Mouse (Mus musculus) fibroblast of lung, adult 2 months (primary cell): ENCODE measurements around the gene AI854703.
"Not testable (repeated sequence)": the region's sequence is repeated elsewhere in the genome, so short reads cannot be mapped to it uniquely, and the experiment has no call there.

ENCODE experiments used
- DNase-seq: peaks from one replicate; pipeline ENCODE4 v3.0.0-alpha.2; 2011; ENCODE audit warnings: low read depth

AI854703 gene

GRCm38 (mm10) chr6:48614756-48615155 lies 11.8 kb upstream of the AI854703 start:
- DNase-seq = no peak

GRCm38 (mm10) chr6:48620031-48620430 lies 6.5 kb upstream of the AI854703 start:
- DNase-seq = no peak

- DNase-seq = not testable (repeated sequence)
Observed at GRCm38 (mm10) chr6:48622186-48622843, 4.2 kb upstream of the AI854703 start.

- no peak for DNase-seq
Observed at GRCm38 (mm10) chr6:48623460-48623859, 3.1 kb upstream of the AI854703 start.

GRCm38 (mm10) chr6:48626984-48627383 lies 420 bp downstream of the AI854703 start:
- DNase-seq = no peak

- DNase-seq = no peak
Observed at GRCm38 (mm10) chr6:48627511-48627924, 954 bp downstream of the AI854703 start.

GRCm38 (mm10) chr6:48628377-48628776 lies 1.8 kb downstream of the AI854703 start:
- DNase-seq = no peak

- no peak for DNase-seq
Observed at GRCm38 (mm10) chr6:48628808-48629660, 2.5 kb downstream of the AI854703 start.

GRCm38 (mm10) chr6:48629661-48630034 lies 3.1 kb downstream of the AI854703 start:
- no peak for DNase-seq

GRCm38 (mm10) chr6:48630831-48631230 lies 4.3 kb downstream of the AI854703 start:
- no peak for DNase-seq

- DNase-seq = no peak
Observed at GRCm38 (mm10) chr6:48635105-48635504, 8.5 kb downstream of the AI854703 start.

GRCm38 (mm10) chr6:48636515-48636914 lies 10.0 kb downstream of the AI854703 start:
- DNase-seq = peak; percentile 16

- no peak for DNase-seq
Observed at GRCm38 (mm10) chr6:48637811-48638500, 11.4 kb downstream of the AI854703 start.

GRCm38 (mm10) chr6:48638553-48638952 lies 12.0 kb downstream of the AI854703 start:
- no peak for DNase-seq

- no peak for DNase-seq
Observed at GRCm38 (mm10) chr6:48641391-48641790, 14.8 kb downstream of the AI854703 start.

- DNase-seq = peak; percentile 56
Observed at GRCm38 (mm10) chr6:48642764-48643292, 16.3 kb downstream of the AI854703 start.

- DNase-seq = no peak
Observed at GRCm38 (mm10) chr6:48645660-48646308, 19.2 kb downstream of the AI854703 start.

- no peak for DNase-seq
Observed at GRCm38 (mm10) chr6:48646309-48646690, 19.7 kb downstream of the AI854703 start.

GRCm38 (mm10) chr6:48646995-48647394 lies 20.4 kb downstream of the AI854703 start, which contains the start of gene Gimap8:
TSS of gene Gimap8 (plus strand) at chr6:48647234.
- DNase-seq = no peak

GRCm38 (mm10) chr6:48647611-48648010 lies 21.0 kb downstream of the AI854703 start:
- no peak for DNase-seq

GRCm38 (mm10) chr6:48648779-48649178 lies 22.2 kb downstream of the AI854703 start:
- DNase-seq = no peak

GRCm38 (mm10) chr6:48650041-48650440 lies 23.5 kb downstream of the AI854703 start:
- no peak for DNase-seq
